Mouse (Mus musculus) stomach, postnatal 0 days (tissue): ENCODE measurements around the gene Kif6. TPM values are rescaled to one million over a fixed set of nuclear protein-coding genes. Genes with fewer than 3 reads are reported as not detected.

Source experiments
- ATAC-seq: fragments of 200-750 bp; cut with Nextera tagmentation; 2 replicates; pipeline ENCODE4 v1.8.0; 2017; ENCODE audit not compliant: low FRiP score, low TSS enrichment
- DNase-seq: peaks from one replicate; pipeline ENCODE4 v3.0.0-alpha.2; 2016; ENCODE audit warnings: low spot score
- H3K27ac ChIP-seq: fragments of 300-500 bp; sonication (generic); replicated peaks from 2 replicates; pipeline ENCODE4 v1.5.1; 2014; ENCODE audit warnings: mild to moderate bottlenecking, control low read depth
- H3K27me3 ChIP-seq: fragments of 300-500 bp; sonication (generic); 2 replicates; pipeline ENCODE4 v1.6.1; 2014; ENCODE audit warnings: low read length; ENCODE audit not compliant: control insufficient read depth, insufficient read depth
- H3K36me3 ChIP-seq: fragments of 300-500 bp; sonication (generic); 2 replicates; pipeline ENCODE4 v1.6.1; 2014; ENCODE audit warnings: low read length, mixed read lengths; ENCODE audit not compliant: control insufficient read depth, insufficient read depth
- H3K4me1 ChIP-seq: fragments of 300-500 bp; sonication (generic); replicated peaks from 2 replicates; pipeline ENCODE4 v1.6.1; 2014; ENCODE audit warnings: antibody characterized with exemption; ENCODE audit not compliant: control insufficient read depth, insufficient read depth
- H3K4me2 ChIP-seq: fragments of 300-500 bp; sonication (generic); replicated peaks from 2 replicates; pipeline ENCODE4 v1.6.1; 2014; ENCODE audit warnings: low read depth, mild to moderate bottlenecking, control low read depth, moderate library complexity
- H3K4me3 ChIP-seq: fragments of 300-500 bp; sonication (generic); 2 replicates; pipeline ENCODE4 v1.5.1; 2014; ENCODE audit warnings: low read depth, low read length, control low read depth
- H3K9ac ChIP-seq: fragments of 300-500 bp; sonication (generic); 2 replicates; pipeline ENCODE4 v1.6.1; 2014; ENCODE audit warnings: mild to moderate bottlenecking, low read length, control low read depth, mixed read lengths
- H3K9me3 ChIP-seq: fragments of 300-500 bp; sonication (generic); 2 replicates; pipeline ENCODE4 v1.6.1; 2016; ENCODE audit warnings: low read length; ENCODE audit not compliant: control insufficient read depth
- CTCF ChIP-seq: IDR thresholded peaks from 2 replicates; pipeline ENCODE4 v1.5.1; 2016; ENCODE audit warnings: antibody characterized with exemption, low read depth, mild to moderate bottlenecking, moderate library complexity
- EP300 ChIP-seq: optimal IDR thresholded peaks from 2 replicates; pipeline ENCODE3; 2016; ENCODE audit warnings: antibody characterized with exemption
- WGBS: fragments of 180-500 bp; shearing (Covaris S2); extraction: QIAGEN DNeasy Blood & Tissue Kit; methylation state at CpG from one replicate; pipeline ENCODE4 v1.1.7; 2014; 5-methylcytosine and 5-hydroxymethylcytosine counted together
- polyA plus RNA-seq: library from polyadenylated mRNA; unstranded; fragments of >200 nt; fragmentation: Nextera tagmentation; extraction: Ambion mirVana; gene quantifications from 2 replicates; pipeline ENCODE4 v1.2.1, GENCODE M21; 2015

The Kif6 gene
- polyA plus RNA-seq, 1 experiment from 2014 or later: 0.85 TPM

- Histone ChIP-seq H3K9ac (no peak overlapping the region), H3K27ac (no peak overlapping the region), H3K27me3 (no peaks in the 10 kb centered on the region), H3K36me3 (no peaks in the 10 kb centered on the region), H3K4me2 (no peak overlapping the region), H3K4me3 (no peak overlapping the region), H3K4me1 (no peaks in the 10 kb centered on the region), H3K9me3 (no peaks in the 10 kb centered on the region)
- TF ChIP-seq CTCF (no peak), EP300 (no peak)
- DNase-seq: no peak
- WGBS: 79% methylated on average over 9 of the region's 9 CpGs
- no peak for ATAC-seq
Observed at GRCm38 (mm10) chr17:49739896-49740679, 125.2 kb downstream of the Kif6 start.

GRCm38 (mm10) chr17:49741172-49741571 is 126.2 kb downstream of the Kif6 start:
- DNase-seq (no peak), ATAC-seq (no peak)
- 61% methylated on average over 4 of the region's 4 CpGs for WGBS
- Histone ChIP-seq H3K4me1 (no peaks in the 10 kb centered on the region), H3K27me3 (no peaks in the 10 kb centered on the region), H3K4me2 (no peak overlapping the region), H3K9ac (no peak overlapping the region), H3K4me3 (no peak overlapping the region), H3K36me3 (no peaks in the 10 kb centered on the region), H3K9me3 (no peaks in the 10 kb centered on the region), H3K27ac (no peak overlapping the region)
- TF ChIP-seq CTCF: no peak
- no peak for TF ChIP-seq EP300

DNA sequence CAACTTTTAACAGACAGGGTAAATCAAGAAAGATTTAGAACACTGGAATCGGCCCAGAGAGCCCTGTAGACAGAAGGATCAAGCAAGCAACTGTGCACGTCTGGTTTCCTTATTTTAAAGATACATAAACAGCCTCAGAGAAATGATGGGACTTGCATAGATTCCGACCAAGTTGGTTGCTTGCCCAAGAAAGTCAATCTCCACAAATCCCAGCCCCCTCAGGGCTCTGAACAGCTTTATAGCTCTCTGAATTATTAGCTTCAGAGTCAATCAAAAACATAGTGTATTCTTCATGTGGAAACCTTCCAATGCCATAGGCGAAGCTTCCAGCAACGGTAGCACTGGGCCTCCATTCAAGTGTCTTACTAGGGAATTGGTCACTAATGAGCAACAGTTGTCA is 127.0 kb downstream of the Kif6 start:
- no peak for DNase-seq
- 41% methylated on average over 5 of the region's 5 CpGs for WGBS
- Histone ChIP-seq H3K9ac (no peak overlapping the region), H3K9me3 (no peaks in the 10 kb centered on the region), H3K27me3 (no peaks in the 10 kb centered on the region), H3K4me2 (no peak overlapping the region), H3K4me1 (no peaks in the 10 kb centered on the region), H3K27ac (no peak overlapping the region), H3K36me3 (no peaks in the 10 kb centered on the region), H3K4me3 (no peak overlapping the region)
- no peak for TF ChIP-seq EP300
- no peak for TF ChIP-seq CTCF
- no peak for ATAC-seq

- H3K4me2 ChIP-seq: no peak overlapping the region
- no peak for DNase-seq
- H3K27ac ChIP-seq: no peak overlapping the region
- ATAC-seq: no peak
- 73% methylated on average over 14 of the region's 14 CpGs for WGBS
- H3K9me3 ChIP-seq: no peaks in the 10 kb centered on the region
- H3K36me3 ChIP-seq: no peaks in the 10 kb centered on the region
- no peak overlapping the region for H3K4me3 ChIP-seq
- TF ChIP-seq EP300: no peak
- no peak for TF ChIP-seq CTCF
- no peaks in the 10 kb centered on the region for H3K4me1 ChIP-seq
- H3K27me3 ChIP-seq: no peaks in the 10 kb centered on the region
- no peak overlapping the region for H3K9ac ChIP-seq
Observed at GRCm38 (mm10) chr17:49743580-49744463, 128.9 kb downstream of the Kif6 start.

DNA sequence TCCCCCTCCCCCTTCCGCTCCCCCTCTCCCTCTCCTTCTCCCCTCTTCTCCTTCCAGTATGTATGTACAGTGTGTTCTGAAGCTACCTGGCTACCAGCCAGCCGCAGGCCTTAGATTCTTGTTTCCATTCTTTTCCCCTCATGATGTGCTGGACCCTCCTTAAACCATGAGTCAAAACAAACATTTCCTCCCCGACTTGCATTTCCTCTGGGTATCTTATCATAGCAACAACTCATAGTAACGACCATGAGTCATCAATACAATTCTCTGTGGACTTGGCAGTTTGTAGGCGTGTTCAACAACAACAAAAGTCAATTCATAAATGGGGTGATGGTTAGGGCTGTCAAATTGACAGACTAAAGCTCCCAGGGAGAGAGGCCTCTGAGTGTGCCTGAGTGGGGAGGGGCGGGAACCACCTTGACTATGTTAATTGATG is 136.0 kb downstream of the Kif6 start:
- Histone ChIP-seq H3K4me1 (no peaks in the 10 kb centered on the region), H3K27me3 (no peaks in the 10 kb centered on the region), H3K4me3 (no peak overlapping the region), H3K4me2 (no peak overlapping the region), H3K9me3 (no peaks in the 10 kb centered on the region), H3K36me3 (no peaks in the 10 kb centered on the region), H3K27ac (no peak overlapping the region), H3K9ac (no peak overlapping the region)
- no peak for TF ChIP-seq EP300
- no peak for TF ChIP-seq CTCF
- peak; percentile 23 for DNase-seq
- ATAC-seq: peak; percentile 66
- 41% methylated on average over 5 of the region's 6 CpGs for WGBS
